Mouse (Mus musculus) cerebellum, adult (tissue): ENCODE data around the gene Bet1l.

Experiments
- ATAC-seq: cut with Nextera tagmentation; 2 replicates; pipeline ENCODE4 v1.9.2; 2017; ENCODE audit warnings: mild to moderate bottlenecking, moderate library complexity, mixed read lengths; ENCODE audit not compliant: insufficient number of reproducible peaks, low FRiP score, low TSS enrichment

Gene Bet1l

GRCm38 (mm10) chr7:140836243-140837115 is 20.9 kb downstream of the Bet1l start:
- no peak for ATAC-seq

- ATAC-seq = no peak
Observed at GRCm38 (mm10) chr7:140835758-140836087, 21.7 kb downstream of the Bet1l start.

- ATAC-seq = no peak
Observed at GRCm38 (mm10) chr7:140834968-140835757, 22.2 kb downstream of the Bet1l start, which contains the start of gene Urah. Gene Urah (plus strand): TSS chr7:140835018.

- no peak for ATAC-seq
Observed at GRCm38 (mm10) chr7:140833341-140833740, 24.0 kb downstream of the Bet1l start.

GRCm38 (mm10) chr7:140831447-140831846 is 25.9 kb downstream of the Bet1l start:
- ATAC-seq = no peak

GRCm38 (mm10) chr7:140828171-140828881 is 29.1 kb downstream of the Bet1l start:
- ATAC-seq = peak; percentile 83

GRCm38 (mm10) chr7:140822731-140823130 is 34.6 kb downstream of the Bet1l start:
- no peak for ATAC-seq

GRCm38 (mm10) chr7:140821653-140822329 is 35.6 kb downstream of the Bet1l start, which contains the start of gene Zfp941:
Gene Zfp941 (minus strand): TSS chr7:140822178.
- ATAC-seq = peak; percentile 72; the same call in 1 of the 2 replicates

GRCm38 (mm10) chr7:140821305-140821652 is 36.1 kb downstream of the Bet1l start:
- ATAC-seq = no peak; the same call in 1 of the 2 replicates

- ATAC-seq = no peak
Observed at GRCm38 (mm10) chr7:140820173-140820572, 37.2 kb downstream of the Bet1l start.

- no peak for ATAC-seq
Observed at GRCm38 (mm10) chr7:140812850-140813249, 44.5 kb downstream of the Bet1l start.

GRCm38 (mm10) chr7:140811714-140812113 is 45.7 kb downstream of the Bet1l start:
- ATAC-seq = no peak

GRCm38 (mm10) chr7:140810496-140810895 is 46.9 kb downstream of the Bet1l start:
- no peak for ATAC-seq

- ATAC-seq = 0 out of 2 replicates have a peak, but pooled peaks have one; percentile 61
Observed at GRCm38 (mm10) chr7:140805704-140806103, 51.7 kb downstream of the Bet1l start.
